Mouse (Mus musculus) forebrain, embryonic 12.5 days (tissue): Measurements from ENCODE around the gene Rnasek. TPM values are rescaled to one million over a fixed set of nuclear protein-coding genes. Genes with fewer than 3 reads are reported as not detected.

Experiments
- ATAC-seq: fragments of 200-750 bp; cut with Nextera tagmentation; 2 replicates; pipeline ENCODE4 v1.8.0; 2017; ENCODE audit warnings: moderate TSS enrichment; ENCODE audit not compliant: low FRiP score
- H3K27ac ChIP-seq: fragments of 300-500 bp; sonication (generic); 2 replicates; pipeline ENCODE4 v1.5.1; 2016; ENCODE audit warnings: mild to moderate bottlenecking
- H3K27me3 ChIP-seq: fragments of 300-500 bp; sonication (generic); 2 replicates; pipeline ENCODE4 v1.6.1; 2016; ENCODE audit warnings: mild to moderate bottlenecking
- H3K36me3 ChIP-seq: fragments of 300-500 bp; sonication (generic); replicated peaks from 2 replicates; pipeline ENCODE4 v1.6.1; 2016; ENCODE audit warnings: mild to moderate bottlenecking
- H3K4me1 ChIP-seq: fragments of 300-500 bp; sonication (generic); 2 replicates; pipeline ENCODE4 v1.6.1; 2016
- H3K4me2 ChIP-seq: fragments of 300-500 bp; sonication (generic); 2 replicates; pipeline ENCODE4 v1.6.1; 2016; ENCODE audit warnings: mild to moderate bottlenecking, moderate library complexity
- H3K4me3 ChIP-seq: fragments of 300-500 bp; sonication (generic); replicated peaks from 2 replicates; pipeline ENCODE4 v1.5.1; 2016; ENCODE audit warnings: mild to moderate bottlenecking
- H3K9ac ChIP-seq: fragments of 300-500 bp; sonication (generic); 2 replicates; pipeline ENCODE4 v1.6.1; 2016; ENCODE audit warnings: mild to moderate bottlenecking
- H3K9me3 ChIP-seq: fragments of 300-500 bp; sonication (generic); 2 replicates; pipeline ENCODE4 v1.6.1; 2016
- WGBS: fragments of 180-500 bp; shearing (Covaris S2); methylation state at CpG from one replicate; pipeline ENCODE4 v1.1.7; 2016; 5-methylcytosine and 5-hydroxymethylcytosine counted together
- polyA plus RNA-seq: library from polyadenylated mRNA; unstranded; fragments of >200 nt; fragmentation: Nextera tagmentation; extraction: Ambion mirVana; gene quantifications from 2 replicates; pipeline ENCODE4 v1.2.1, GENCODE M21; 2016

Gene Rnasek
- polyA plus RNA-seq, 1 experiment from 2014 or later: 152 TPM

- 1% methylated on average over 25 of the region's 25 CpGs for WGBS
- Histone ChIP-seq H3K4me1 (peaks cover 12% of the 10 kb centered on the region; the same call in 1 of the 2 replicates), H3K9ac (no peak within 1 kb of the TSS), H3K27ac (no peak within 1 kb of the TSS), H3K4me2 (peak within 1 kb of the TSS; percentile 39), H3K4me3 (peak within 1 kb of the TSS; percentile 24), H3K9me3 (no peaks in the 10 kb centered on the region), H3K36me3 (no peaks in the 10 kb centered on the region), H3K27me3 (peaks cover 72% of the 10 kb centered on the region)
- ATAC-seq: no peak
These were observed 15.4 kb upstream of the Rnasek start, which contains the start of gene Alox12 for GRCm38 (mm10) chr11:70254931-70255531. TSS of gene Alox12 (minus strand) at chr11:70255353.

- Histone ChIP-seq H3K9me3 (no peaks in the 10 kb centered on the region), H3K27me3 (peaks cover 73% of the 10 kb centered on the region), H3K4me3 (peak overlapping the region; percentile 24), H3K4me2 (peak overlapping the region; percentile 39; the same call in 1 of the 2 replicates), H3K4me1 (peaks cover 12% of the 10 kb centered on the region; the same call in 1 of the 2 replicates), H3K36me3 (no peaks in the 10 kb centered on the region), H3K27ac (no peak overlapping the region), H3K9ac (no peak overlapping the region)
- 7% methylated on average over 18 of the region's 18 CpGs for WGBS
- ATAC-seq: no peak
These were observed 14.7 kb upstream of the Rnasek start for GRCm38 (mm10) chr11:70254337-70254736.

DNA sequence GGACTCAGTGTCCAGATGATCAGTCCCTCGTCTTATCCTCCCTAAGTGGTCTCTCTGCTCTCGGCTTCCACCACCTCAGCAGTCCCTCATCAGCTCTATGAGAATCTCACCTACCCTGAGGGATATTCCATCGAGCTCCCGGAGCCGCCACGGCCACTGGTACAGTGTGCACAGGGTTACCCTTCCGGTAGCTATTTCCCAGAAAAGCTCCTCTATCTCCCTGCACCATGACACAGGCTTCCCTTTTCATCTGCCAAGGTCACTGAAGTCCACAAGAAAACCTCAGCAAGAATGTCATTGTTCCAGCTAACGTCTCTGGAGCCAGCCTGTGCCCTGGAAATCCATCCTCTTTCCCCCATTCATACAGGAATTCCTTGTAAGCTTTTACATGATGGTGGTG is 12.2 kb upstream of the Rnasek start:
- peaks cover 12% of the 10 kb centered on the region; the same call in 1 of the 2 replicates for H3K4me1 ChIP-seq
- WGBS: 80% methylated on average over 8 of the region's 8 CpGs

GRCm38 (mm10) chr11:70250150-70250549 is 10.5 kb upstream of the Rnasek start:
- peaks cover 11% of the 10 kb centered on the region; the same call in 1 of the 2 replicates for H3K4me1 ChIP-seq
- no peak overlapping the region for H3K9ac ChIP-seq
- no peak for ATAC-seq
- no peak overlapping the region for H3K4me2 ChIP-seq
- no peak overlapping the region for H3K4me3 ChIP-seq
- no peaks in the 10 kb centered on the region for H3K9me3 ChIP-seq
- no peak overlapping the region for H3K27ac ChIP-seq
- no peaks in the 10 kb centered on the region for H3K36me3 ChIP-seq
- WGBS: 77% methylated on average over 11 of the region's 11 CpGs
- peaks cover 62% of the 10 kb centered on the region for H3K27me3 ChIP-seq

More for the DNA sequence above, 12.2 kb upstream of the Rnasek start:
- Histone ChIP-seq H3K27ac (no peak overlapping the region), H3K27me3 (peaks cover 76% of the 10 kb centered on the region), H3K9me3 (no peaks in the 10 kb centered on the region), H3K4me3 (no peak overlapping the region), H3K9ac (no peak overlapping the region), H3K36me3 (no peaks in the 10 kb centered on the region), H3K4me2 (no peak overlapping the region)
- ATAC-seq: no peak

- no peaks in the 10 kb centered on the region for H3K9me3 ChIP-seq
- ATAC-seq: no peak
- no peak overlapping the region for H3K4me3 ChIP-seq
- no peaks in the 10 kb centered on the region for H3K4me1 ChIP-seq
- no peaks in the 10 kb centered on the region for H3K36me3 ChIP-seq
- no peak overlapping the region for H3K9ac ChIP-seq
- 47% methylated on average over 9 of the region's 9 CpGs for WGBS
- no peak overlapping the region for H3K4me2 ChIP-seq
- peaks cover 45% of the 10 kb centered on the region for H3K27me3 ChIP-seq
- no peak overlapping the region for H3K27ac ChIP-seq
These were observed 7.6 kb upstream of the Rnasek start for GRCm38 (mm10) chr11:70247136-70247845.

- H3K4me2 ChIP-seq: no peak overlapping the region
- H3K9ac ChIP-seq: no peak overlapping the region
- peaks cover 22% of the 10 kb centered on the region for H3K4me1 ChIP-seq
- H3K4me3 ChIP-seq: no peak overlapping the region
- H3K27me3 ChIP-seq: peaks cover 18% of the 10 kb centered on the region
- no peak overlapping the region for H3K27ac ChIP-seq
- H3K9me3 ChIP-seq: no peaks in the 10 kb centered on the region
- H3K36me3 ChIP-seq: no peaks in the 10 kb centered on the region
- 72% methylated on average over 11 of the region's 11 CpGs for WGBS
- no peak for ATAC-seq
These were observed 2.9 kb upstream of the Rnasek start for GRCm38 (mm10) chr11:70242591-70242990.

- ATAC-seq: no peak
- 14% methylated on average over 23 of the region's 23 CpGs for WGBS
- peaks cover 34% of the 10 kb centered on the region for H3K4me1 ChIP-seq
- peak overlapping the region; percentile 98 for H3K4me2 ChIP-seq
- H3K27ac ChIP-seq: peak overlapping the region; percentile 94
- H3K9me3 ChIP-seq: no peaks in the 10 kb centered on the region
- H3K9ac ChIP-seq: peak overlapping the region; percentile 85
- peak overlapping the region; percentile 89 for H3K4me3 ChIP-seq
- 0 out of 2 replicates have a peak, but pooled peaks cover under 1% of the 10 kb centered on the region for H3K27me3 ChIP-seq
- peaks cover 20% of the 10 kb centered on the region for H3K36me3 ChIP-seq
These were observed 826 bp downstream of the Rnasek start for GRCm38 (mm10) chr11:70238591-70239440.

DNA sequence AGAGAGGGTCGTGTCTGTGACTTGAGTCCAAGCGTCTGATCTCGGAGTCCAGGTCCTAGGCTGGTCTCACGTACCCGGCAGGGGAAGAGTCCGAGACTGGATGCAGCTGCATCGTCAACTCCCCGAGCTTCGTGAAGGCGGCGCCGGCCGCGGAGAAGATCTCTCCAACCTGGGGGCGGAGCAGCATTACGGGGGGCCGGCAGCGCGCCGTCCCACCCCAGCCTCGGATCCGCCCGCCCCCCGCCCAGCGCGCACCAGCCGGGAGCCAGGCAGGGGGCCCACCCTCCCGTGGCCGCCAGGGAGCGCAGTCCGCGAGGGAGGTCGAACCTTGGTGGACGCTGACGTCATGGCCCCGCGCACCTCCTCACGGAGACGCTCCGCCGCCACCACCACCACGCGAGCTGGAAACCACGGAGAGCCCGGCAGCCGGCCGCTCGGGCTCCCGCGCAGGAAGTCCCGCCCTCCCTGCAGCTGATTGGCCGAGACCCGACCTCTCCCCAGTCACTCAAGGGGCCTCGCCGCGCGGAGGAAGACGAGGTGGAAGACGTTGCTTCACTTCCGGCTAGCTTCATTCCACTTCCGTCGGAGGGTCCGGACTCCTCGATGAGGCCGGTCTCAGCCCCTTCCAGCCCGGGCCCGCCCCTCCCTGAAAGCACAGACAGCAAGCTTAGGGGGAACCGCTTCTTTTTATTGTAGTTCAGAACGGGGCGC is 2.0 kb downstream of the Rnasek start, which contains the start of gene 0610010K14Rik:
TSS of gene 0610010K14Rik (minus strand) at position 458 of the 711 bp plus-strand sequence.
- WGBS: under 1% methylated on average over 67 of the region's 70 CpGs
- Histone ChIP-seq H3K36me3 (peaks cover 20% of the 10 kb centered on the region), H3K9me3 (no peaks in the 10 kb centered on the region), H3K4me2 (peak within 1 kb of the TSS; percentile 98), H3K27ac (peak within 1 kb of the TSS; percentile 94), H3K4me1 (peaks cover 41% of the 10 kb centered on the region), H3K27me3 (no peaks in the 10 kb centered on the region), H3K4me3 (peak within 1 kb of the TSS; percentile 89), H3K9ac (peak within 1 kb of the TSS; percentile 85)
- peak; percentile 93 for ATAC-seq

DNA sequence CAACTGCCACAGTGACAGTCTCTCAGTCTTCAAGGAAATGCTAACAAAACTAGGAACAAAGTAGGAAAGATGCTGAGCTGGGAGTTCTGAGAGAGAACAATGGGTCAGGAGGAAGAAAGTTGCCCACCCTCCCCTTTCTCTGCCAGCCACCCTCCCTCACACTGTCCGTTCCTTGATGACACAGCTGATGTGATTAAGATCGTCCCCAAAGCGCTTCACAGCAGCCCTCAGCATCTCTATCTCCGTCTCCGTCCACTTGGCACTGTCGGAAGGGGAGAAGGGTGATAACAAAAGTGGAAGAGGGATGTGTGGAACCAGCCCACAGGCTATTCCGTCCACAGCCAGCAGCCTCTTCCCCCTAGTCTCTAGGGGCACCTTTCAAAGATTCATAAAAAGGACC is 2.9 kb downstream of the Rnasek start:
- Histone ChIP-seq H3K27me3 (peaks cover 5% of the 10 kb centered on the region; the same call in 1 of the 2 replicates), H3K9ac (peak overlapping the region; percentile 85), H3K4me2 (peak overlapping the region; percentile 98), H3K4me1 (peaks cover 46% of the 10 kb centered on the region), H3K36me3 (peaks cover 20% of the 10 kb centered on the region), H3K9me3 (no peaks in the 10 kb centered on the region), H3K27ac (peak overlapping the region; percentile 94; the same call in 1 of the 2 replicates), H3K4me3 (peak overlapping the region; percentile 89)
- ATAC-seq: no peak
- WGBS: 40% methylated on average over 7 of the region's 7 CpGs

DNA sequence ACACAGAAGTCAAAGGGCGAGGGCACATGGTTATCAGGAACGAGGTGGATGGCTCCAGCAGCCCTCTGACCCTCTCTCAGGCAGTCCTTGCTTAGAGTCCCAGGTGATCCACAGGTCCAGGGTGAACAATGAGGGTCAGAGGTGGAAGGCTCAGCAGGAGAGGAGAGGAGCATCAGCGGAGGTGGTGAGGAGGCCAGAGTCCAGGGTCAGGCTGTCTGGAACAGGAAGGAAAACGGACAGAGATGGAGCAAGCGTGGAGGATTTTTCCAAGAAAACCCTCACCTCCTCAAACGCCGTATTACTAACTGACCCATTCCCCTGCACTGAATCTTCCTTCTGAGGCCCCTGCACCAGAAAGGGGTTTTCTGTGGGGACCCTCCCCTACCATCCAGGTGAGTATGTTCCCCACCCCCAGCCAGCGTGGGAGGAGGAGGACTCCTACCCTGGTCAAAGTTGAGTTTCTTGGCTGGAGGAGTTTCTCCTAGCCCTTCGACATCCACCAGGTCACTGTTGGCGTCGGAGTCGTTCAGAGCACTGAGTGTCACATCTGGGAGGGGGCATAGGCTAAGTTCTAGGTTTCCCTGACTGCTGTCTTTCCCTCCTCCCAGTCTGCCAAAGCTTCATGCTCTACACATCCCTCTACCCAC is 4.3 kb downstream of the Rnasek start:
- Histone ChIP-seq H3K4me1 (peaks cover 43% of the 10 kb centered on the region), H3K9ac (no peak overlapping the region), H3K27ac (no peak overlapping the region), H3K4me3 (no peak overlapping the region), H3K36me3 (peaks cover 20% of the 10 kb centered on the region), H3K9me3 (no peaks in the 10 kb centered on the region), H3K4me2 (no peak overlapping the region), H3K27me3 (peaks cover 12% of the 10 kb centered on the region)
- no peak for ATAC-seq
- 93% methylated on average over 12 of the region's 12 CpGs for WGBS

- WGBS: 85% methylated on average over 8 of the region's 8 CpGs
- no peak overlapping the region for H3K9ac ChIP-seq
- peaks cover 48% of the 10 kb centered on the region for H3K4me1 ChIP-seq
These were observed 5.1 kb downstream of the Rnasek start for GRCm38 (mm10) chr11:70234497-70234896.

More at GRCm38 (mm10) chr11:70234497-70234896, 5.1 kb downstream of the Rnasek start:
- no peak overlapping the region for H3K4me3 ChIP-seq
- peaks cover 20% of the 10 kb centered on the region for H3K36me3 ChIP-seq
- no peak overlapping the region for H3K27ac ChIP-seq
- no peak for ATAC-seq
- H3K27me3 ChIP-seq: peaks cover 21% of the 10 kb centered on the region
- no peaks in the 10 kb centered on the region for H3K9me3 ChIP-seq
- H3K4me2 ChIP-seq: no peak overlapping the region
